9 mouse cellular contexts compared by ENCODE assay signal in genomic region chr4:5178991-5179693, GRCm38 (mm10).
DNase-seq lines count a peak whose midpoint lies in the region; ATAC-seq lines count a peak whose summit lies in the region.
"Had no signal": no experiment of that assay in that cellular context is flagged by ENCODE, and none has a peak within 500 bp of the region (broad histone marks: within the 10 kb centered on the region; RNA-seq: fewer than 3 reads in every experiment).

No protein-coding gene starts in this region.

- H3K4me2 ChIP-seq in heart, embryonic 11.5 days, result no peak overlapping the region
- no peak overlapping the region for H3K4me2 ChIP-seq in midbrain, embryonic 13.5 days (replicated peaks)
- H3K4me2 ChIP-seq in forebrain, embryonic 15.5 days (replicated peaks), result no peak overlapping the region

- WGBS in heart, embryonic 11.5 days (ENCODE audit: insufficient replicate concordance), result 73% methylated on average over 11 of the region's 11 CpGs
- 44% methylated on average over 11 of the region's 11 CpGs for whole genome bisulfite sequencing in midbrain, embryonic 13.5 days
- 86% methylated on average over 11 of the region's 11 CpGs for WGBS in midbrain, embryonic 10.5 days
- WGBS in forebrain, embryonic 15.5 days, result 19% methylated on average over 11 of the region's 11 CpGs

- H3K4me1 ChIP-seq in heart, embryonic 11.5 days (ENCODE audit: control insufficient read depth, insufficient read depth, low read length), result no peaks in the 10 kb centered on the region
- H3K4me1 ChIP-seq in midbrain, embryonic 13.5 days (replicated peaks), result peaks cover 7% of the 10 kb centered on the region; the same call in 1 of the 2 replicates
- no peaks in the 10 kb centered on the region for H3K4me1 ChIP-seq in midbrain, embryonic 10.5 days
- H3K4me1 ChIP-seq in forebrain, embryonic 15.5 days, result peaks cover 7% of the 10 kb centered on the region; the same call in 1 of the 2 replicates
- H3K4me1 ChIP-seq: megakaryocyte, embryonic 14.5 days had no signal

- H3K36me3 ChIP-seq in heart, embryonic 11.5 days (ENCODE audit: control insufficient read depth, insufficient read depth, low read length), result no peaks in the 10 kb centered on the region
- no peaks in the 10 kb centered on the region for H3K36me3 ChIP-seq in midbrain, embryonic 13.5 days
- H3K36me3 ChIP-seq in midbrain, embryonic 10.5 days, result no peaks in the 10 kb centered on the region
- no peaks in the 10 kb centered on the region for H3K36me3 ChIP-seq in forebrain, embryonic 15.5 days

- no peaks in the 10 kb centered on the region for H3K27me3 ChIP-seq in heart, embryonic 11.5 days (ENCODE audit: control insufficient read depth, insufficient read depth, low read length)
- no peaks in the 10 kb centered on the region for H3K27me3 ChIP-seq in midbrain, embryonic 13.5 days
- H3K27me3 ChIP-seq in midbrain, embryonic 10.5 days (ENCODE audit: low read depth, poor library complexity, severe bottlenecking), result no peaks in the 10 kb centered on the region
- no peaks in the 10 kb centered on the region for H3K27me3 ChIP-seq in forebrain, embryonic 15.5 days
- H3K27me3 ChIP-seq: megakaryocyte, embryonic 14.5 days had no signal

- ATAC-seq in heart, embryonic 11.5 days (replicated peaks; ENCODE audit: insufficient number of reproducible peaks, low FRiP score, low TSS enrichment), result no peak
- peak; percentile 85 for ATAC-seq in midbrain, embryonic 13.5 days
- peak; percentile 97 for ATAC-seq in forebrain, embryonic 15.5 days (replicated peaks)

- no peak overlapping the region for H3K4me3 ChIP-seq in heart, embryonic 11.5 days (ENCODE audit: low read depth, low read length)
- no peak overlapping the region for H3K4me3 ChIP-seq in midbrain, embryonic 13.5 days (replicated peaks)
- no peak overlapping the region for H3K4me3 ChIP-seq in midbrain, embryonic 10.5 days
- no peak overlapping the region for H3K4me3 ChIP-seq in forebrain, embryonic 15.5 days
- H3K4me3 ChIP-seq: megakaryocyte, embryonic 14.5 days had no signal

- H3K27ac ChIP-seq in heart, embryonic 11.5 days (ENCODE audit: low read depth, low read length), result no peak overlapping the region
- H3K27ac ChIP-seq in midbrain, embryonic 13.5 days, result no peak overlapping the region
- H3K27ac ChIP-seq in midbrain, embryonic 10.5 days (replicated peaks), result no peak overlapping the region
- H3K27ac ChIP-seq in forebrain, embryonic 15.5 days (replicated peaks), result 0 out of 2 replicates have a peak overlapping the region, but pooled peaks have one; percentile 1

- H3K9ac ChIP-seq in heart, embryonic 11.5 days (ENCODE audit: low read depth, low read length), result no peak overlapping the region
- H3K9ac ChIP-seq in midbrain, embryonic 13.5 days (replicated peaks), result no peak overlapping the region
- no peak overlapping the region for H3K9ac ChIP-seq in forebrain, embryonic 15.5 days (replicated peaks)

- no peaks in the 10 kb centered on the region for H3K9me3 ChIP-seq in heart, embryonic 11.5 days (replicated peaks; ENCODE audit: control insufficient read depth, low read length)
- H3K9me3 ChIP-seq in midbrain, embryonic 13.5 days, result no peaks in the 10 kb centered on the region
- H3K9me3 ChIP-seq in midbrain, embryonic 10.5 days (replicated peaks), result 0 out of 2 replicates have a peak, but pooled peaks cover under 1% of the 10 kb centered on the region
- no peaks in the 10 kb centered on the region for H3K9me3 ChIP-seq in forebrain, embryonic 15.5 days

- peak; percentile 16 to 19 for DNase-seq in heart, adult 18-20 months
- no peak for DNase-seq in midbrain, embryonic 10.5 days (ENCODE audit: low spot score)
- DNase-seq in skeletal muscle tissue, adult 2 months (ENCODE audit: low read depth, low spot score), result peak; percentile 28
- no peak for DNase-seq in adipocyte (ENCODE audit: low spot score)
- DNase-seq in urinary bladder, postnatal 14 days (ENCODE audit: low spot score), result no peak

Comparison
In these comparisons a context has a peak if more than half of its experiments do, and no peak if none do; other contexts are left out.
1. DNase-seq: peak in heart, adult 18-20 months (2 of 2) and skeletal muscle tissue, adult 2 months (single experiment); none in midbrain, embryonic 10.5 days (single experiment), adipocyte (single experiment) and urinary bladder, postnatal 14 days (single experiment).